Mouse (Mus musculus) ES-E14 (cell line): Measurements from ENCODE around the gene Ak9. TPM values are rescaled to one million over a fixed set of nuclear protein-coding genes. Genes with fewer than 3 reads are reported as not detected.

Experiments used
- DNase-seq: peaks from one replicate; pipeline ENCODE4 v3.0.0-alpha.2; 2013; ENCODE audit warnings: low read depth, low spot score
- H3K27ac ChIP-seq: 2 replicates; pipeline ENCODE4 v1.5.1; 2012; ENCODE audit warnings: low read depth, mild to moderate bottlenecking, low read length, moderate library complexity, mixed read lengths; ENCODE audit not compliant: poor library complexity, insufficient read depth, severe bottlenecking
- H3K36me3 ChIP-seq: 2 replicates; pipeline ENCODE4 v1.6.1; 2012; ENCODE audit warnings: mild to moderate bottlenecking, low read length, moderate library complexity, mixed read lengths; ENCODE audit not compliant: control insufficient read depth, poor library complexity, insufficient read depth, severe bottlenecking
- H3K4me1 ChIP-seq, 2 experiments: fragments of 150-350 bp in 1 of 2; sonication (generic) in 1 of 2; 2 replicates each; pipeline ENCODE4 v1.6.1; 2012; ENCODE audit warnings: low read length in 2 of 2, mild to moderate bottlenecking in 1 of 2, mixed read lengths in 1 of 2; ENCODE audit not compliant: control insufficient read depth in 2 of 2, insufficient read depth in 2 of 2, poor library complexity in 1 of 2
- H3K4me3 ChIP-seq, 2 experiments: fragments of 150-350 bp in 1 of 2; sonication (generic) in 1 of 2; 2 replicates each; pipeline ENCODE4 v1.5.1; 2012; ENCODE audit warnings: low read length in 2 of 2, low read depth in 1 of 2, mild to moderate bottlenecking in 1 of 2, mixed read lengths in 1 of 2; ENCODE audit not compliant: insufficient read depth in 1 of 2, poor library complexity in 1 of 2, severe bottlenecking in 1 of 2
- H3K9ac ChIP-seq: 2 replicates; pipeline ENCODE4 v1.6.1; 2012; ENCODE audit warnings: low read depth, mild to moderate bottlenecking, low read length, mixed read lengths; ENCODE audit not compliant: poor library complexity, insufficient read depth, severe bottlenecking
- H3K9me3 ChIP-seq: fragments of 150-350 bp; sonication (generic); 2 replicates; pipeline ENCODE4 v1.6.1; 2012; ENCODE audit warnings: low read depth, mild to moderate bottlenecking, low read length; ENCODE audit not compliant: control insufficient read depth, insufficient read depth
- CHD2 ChIP-seq: IDR thresholded peaks from 2 replicates; pipeline ENCODE4 v1.6.1; 2014; ENCODE audit warnings: mild to moderate bottlenecking, low read depth, low read length, inconsistent platforms
- HCFC1 ChIP-seq: IDR thresholded peaks from 2 replicates; pipeline ENCODE4 v1.6.1; 2012; ENCODE audit warnings: low read length, inconsistent platforms, borderline replicate concordance; ENCODE audit not compliant: insufficient read depth
- MAFK ChIP-seq: IDR thresholded peaks from 2 replicates; pipeline ENCODE4 v1.6.1; 2014; ENCODE audit warnings: mild to moderate bottlenecking, low read depth, low read length, inconsistent platforms; ENCODE audit not compliant: insufficient read depth
- ZC3H11A ChIP-seq: IDR thresholded peaks from 2 replicates; pipeline ENCODE4 v1.6.1; 2012; ENCODE audit warnings: low read depth, mild to moderate bottlenecking, inconsistent platforms, low read length, borderline replicate concordance
- ZNF384 ChIP-seq: IDR thresholded peaks from 2 replicates; pipeline ENCODE4 v1.6.1; 2012; ENCODE audit warnings: low read depth, low read length, inconsistent platforms
- in situ Hi-C, 2 experiments: fragments of 600-800 bp; cut with MboI; formaldehyde crosslinking; loops; one replicate each; pipeline ENCODE4 v1.15.1; 2025; ENCODE audit warnings: low sequenced_read_pairs in 2 of 2, inconsistent platforms in 1 of 2; ENCODE audit not compliant: unreplicated experiment in 2 of 2
- total RNA-seq: library from RNA; depleted of rRNA; stranded (reverse); fragments of 300-350 nt; gene quantifications from 2 replicates; pipeline ENCODE4 v1.2.3, GENCODE M21; 2012

Ak9 gene
- total RNA-seq, 1 experiment, result 0.09 TPM

- Histone ChIP-seq H3K27ac (no peak overlapping the region), H3K9me3 (no peaks in the 10 kb centered on the region), H3K4me3 (no peak overlapping the region), H3K9ac (no peak overlapping the region), H3K36me3 (no peaks in the 10 kb centered on the region; the same call in 1 of the 2 replicates), H3K4me1 (no peaks in the 10 kb centered on the region)
- in situ Hi-C loops, result no loop called here
- no peak for TF ChIP-seq CHD2
- TF ChIP-seq ZNF384, result no peak
- no peak for TF ChIP-seq HCFC1
- peak; percentile 42; the same call in 1 of the 2 replicates for TF ChIP-seq ZC3H11A
- peak; percentile 37 for DNase-seq
These were observed 31.9 kb upstream of the Ak9 start for GRCm38 (mm10) chr10:41271860-41272259.

GRCm38 (mm10) chr10:41274871-41275270 is 28.9 kb upstream of the Ak9 start:
- TF ChIP-seq MAFK (no peak), CHD2 (no peak), ZNF384 (no peak), ZC3H11A (no peak), HCFC1 (no peak)
- H3K27ac ChIP-seq, result no peak overlapping the region
- no peaks in the 10 kb centered on the region for H3K4me1 ChIP-seq
- H3K4me3 ChIP-seq, result no peak overlapping the region
- no peaks in the 10 kb centered on the region; the same call in 1 of the 2 replicates for H3K36me3 ChIP-seq
- DNase-seq, result no peak
- in situ Hi-C loops, result no loop called here
- H3K9me3 ChIP-seq, result no peaks in the 10 kb centered on the region
- H3K9ac ChIP-seq, result no peak overlapping the region

GRCm38 (mm10) chr10:41278808-41279207 is 25.0 kb upstream of the Ak9 start:
- Histone ChIP-seq H3K9ac (no peak overlapping the region), H3K27ac (no peak overlapping the region), H3K9me3 (no peaks in the 10 kb centered on the region), H3K4me3 (no peak overlapping the region), H3K36me3 (no peaks in the 10 kb centered on the region; the same call in 1 of the 2 replicates), H3K4me1 (no peaks in the 10 kb centered on the region)
- no peak for DNase-seq
- in situ Hi-C loops, result no loop called here
- no peak for TF ChIP-seq CHD2
- no peak for TF ChIP-seq MAFK
- TF ChIP-seq ZNF384, result no peak
- TF ChIP-seq ZC3H11A, result no peak
- no peak for TF ChIP-seq HCFC1

- DNase-seq, result no peak
- TF ChIP-seq ZC3H11A (no peak), HCFC1 (no peak), CHD2 (no peak)
- no peak overlapping the region for H3K27ac ChIP-seq
- H3K9ac ChIP-seq, result no peak overlapping the region
- H3K4me1 ChIP-seq, result no peaks in the 10 kb centered on the region
- no peaks in the 10 kb centered on the region; the same call in 1 of the 2 replicates for H3K36me3 ChIP-seq
- no peak overlapping the region for H3K4me3 ChIP-seq
- in situ Hi-C loops, result no loop called here
- H3K9me3 ChIP-seq, result no peaks in the 10 kb centered on the region
These were observed 23.6 kb upstream of the Ak9 start for GRCm38 (mm10) chr10:41280177-41280576.

- no peak for DNase-seq
- in situ Hi-C loops, result no loop called here
- no peak overlapping the region for H3K4me3 ChIP-seq
- no peaks in the 10 kb centered on the region for H3K9me3 ChIP-seq
- no peaks in the 10 kb centered on the region; the same call in 1 of the 2 replicates for H3K36me3 ChIP-seq
- no peaks in the 10 kb centered on the region for H3K4me1 ChIP-seq
- no peak overlapping the region for H3K9ac ChIP-seq
- H3K27ac ChIP-seq, result no peak overlapping the region
- TF ChIP-seq ZNF384 (no peak), MAFK (no peak), HCFC1 (no peak), CHD2 (no peak), ZC3H11A (no peak)
These were observed 23.0 kb upstream of the Ak9 start for GRCm38 (mm10) chr10:41280796-41281195.
